Mouse (Mus musculus) cerebellum, adult 2 months (tissue): ENCODE measurements at regions not wholly inside any gene's neighbourhood (a gene's known extent, or its start where the extent isn't known, plus 50 kb on each side); places are given as distances from the start of the nearest gene placed in this dataset.

ENCODE experiments used
- DNase-seq, 2 experiments: peaks; one replicate each; pipeline ENCODE4 v3.0.0; 2021
- H3K27ac ChIP-seq: fragments of 200-500 bp; 2 replicates; pipeline ENCODE4 v1.5.1; 2012; ENCODE audit warnings: low read length, control low read depth, inconsistent platforms; ENCODE audit not compliant: insufficient read depth
- H3K27me3 ChIP-seq: fragments of 200-500 bp; 2 replicates; pipeline ENCODE4 v1.6.1; 2012; ENCODE audit warnings: inconsistent platforms, mild to moderate bottlenecking, low read length, moderate library complexity; ENCODE audit not compliant: control insufficient read depth, insufficient read depth
- H3K4me1 ChIP-seq: fragments of 200-500 bp; 2 replicates; pipeline ENCODE4 v1.6.1; 2011; ENCODE audit warnings: low read length; ENCODE audit not compliant: control insufficient read depth, insufficient read depth
- H3K4me3 ChIP-seq: fragments of 200-500 bp; replicated peaks from 2 replicates; pipeline ENCODE3; 2011; ENCODE audit warnings: mild to moderate bottlenecking, low read depth, low read length, control low read depth; ENCODE audit not compliant: insufficient read depth
- CTCF ChIP-seq: fragments of 200-500 bp; IDR thresholded peaks from 2 replicates; pipeline ENCODE4 v1.5.1; 2011; ENCODE audit warnings: low read depth, mild to moderate bottlenecking, control low read depth, low read length, moderate library complexity, borderline replicate concordance; ENCODE audit not compliant: insufficient read depth
- POLR2A ChIP-seq: fragments of 200-500 bp; IDR thresholded peaks from 2 replicates; pipeline ENCODE4 v1.6.1; 2011; ENCODE audit warnings: low read length, control low read depth, borderline replicate concordance; ENCODE audit not compliant: insufficient read depth
- WGBS: fragments of 180-500 bp; shearing (Covaris S2); methylation state at CpG from one replicate; pipeline ENCODE4 v1.1.7; 2018; 5-methylcytosine and 5-hydroxymethylcytosine counted together

GRCm38 (mm10) chr11:27027243-27027852, 433.5 kb upstream of the Vrk2 start:
- no peaks in the 10 kb centered on the region for H3K27me3 ChIP-seq
- WGBS = 78% methylated on average over 1 of the region's 1 CpGs
- TF ChIP-seq CTCF = no peak
- TF ChIP-seq POLR2A = no peak
- no peak overlapping the region for H3K27ac ChIP-seq
- H3K4me3 ChIP-seq = no peak overlapping the region
- DNase-seq = no peak
- H3K4me1 ChIP-seq = no peaks in the 10 kb centered on the region

GRCm38 (mm10) chr11:27025500-27025899, 431.7 kb upstream of the Vrk2 start:
- Histone ChIP-seq H3K4me3 (no peak overlapping the region), H3K4me1 (no peaks in the 10 kb centered on the region), H3K27me3 (no peaks in the 10 kb centered on the region), H3K27ac (no peak overlapping the region)
- DNase-seq = no peak
- 80% methylated on average over 2 of the region's 2 CpGs for WGBS
- TF ChIP-seq POLR2A (no peak), CTCF (no peak)

GRCm38 (mm10) chr11:26996292-26997099, 402.7 kb upstream of the Vrk2 start:
- TF ChIP-seq CTCF (peak; percentile 36; the same call in 1 of the 2 replicates), POLR2A (no peak)
- Histone ChIP-seq H3K4me1 (no peaks in the 10 kb centered on the region), H3K4me3 (no peak overlapping the region), H3K27me3 (no peaks in the 10 kb centered on the region), H3K27ac (no peak overlapping the region)
- WGBS = 20% methylated on average over 3 of the region's 3 CpGs
- DNase-seq = no peak

- TF ChIP-seq POLR2A (no peak), CTCF (no peak)
- Histone ChIP-seq H3K27me3 (no peaks in the 10 kb centered on the region), H3K4me1 (no peaks in the 10 kb centered on the region), H3K27ac (no peak overlapping the region), H3K4me3 (no peak overlapping the region)
- DNase-seq = no peak
- WGBS = 12% methylated on average over 7 of the region's 7 CpGs
Observed at GRCm38 (mm10) chr11:26981216-26981615, 387.4 kb upstream of the Vrk2 start.

- no peaks in the 10 kb centered on the region for H3K27me3 ChIP-seq
- DNase-seq = no peak
Observed at GRCm38 (mm10) chr11:26972533-26973081, 378.8 kb upstream of the Vrk2 start.

GRCm38 (mm10) chr11:26971161-26971560, 377.4 kb upstream of the Vrk2 start:
- Histone ChIP-seq H3K4me1 (no peaks in the 10 kb centered on the region), H3K4me3 (no peak overlapping the region), H3K27ac (no peak overlapping the region), H3K27me3 (no peaks in the 10 kb centered on the region)
- 44% methylated on average over 2 of the region's 2 CpGs for WGBS
- no peak for TF ChIP-seq POLR2A
- TF ChIP-seq CTCF = no peak
- DNase-seq = no peak

More at GRCm38 (mm10) chr11:26972533-26973081, 378.8 kb upstream of the Vrk2 start:
- 30% methylated on average over 8 of the region's 8 CpGs for WGBS
- no peak for TF ChIP-seq CTCF
- H3K4me3 ChIP-seq = no peak overlapping the region
- no peak overlapping the region for H3K27ac ChIP-seq
- no peaks in the 10 kb centered on the region for H3K4me1 ChIP-seq

GRCm38 (mm10) chr11:26967427-26967826, 373.6 kb upstream of the Vrk2 start:
- WGBS = 89% methylated on average over 4 of the region's 4 CpGs
- no peak overlapping the region for H3K27ac ChIP-seq
- no peak for DNase-seq
- TF ChIP-seq POLR2A (no peak), CTCF (no peak)
- H3K4me3 ChIP-seq = no peak overlapping the region
- no peaks in the 10 kb centered on the region for H3K4me1 ChIP-seq
- H3K27me3 ChIP-seq = no peaks in the 10 kb centered on the region; the same call in 1 of the 2 replicates
